Mouse (Mus musculus): ENCODE measurements around the gene Rspo1. TPM values are rescaled to one million over a fixed set of nuclear protein-coding genes. Genes with fewer than 3 reads are reported as not detected.

The Rspo1 gene
- polyA plus RNA-seq, 1 experiment from 2014 or later = 5.9 TPM

DNA sequence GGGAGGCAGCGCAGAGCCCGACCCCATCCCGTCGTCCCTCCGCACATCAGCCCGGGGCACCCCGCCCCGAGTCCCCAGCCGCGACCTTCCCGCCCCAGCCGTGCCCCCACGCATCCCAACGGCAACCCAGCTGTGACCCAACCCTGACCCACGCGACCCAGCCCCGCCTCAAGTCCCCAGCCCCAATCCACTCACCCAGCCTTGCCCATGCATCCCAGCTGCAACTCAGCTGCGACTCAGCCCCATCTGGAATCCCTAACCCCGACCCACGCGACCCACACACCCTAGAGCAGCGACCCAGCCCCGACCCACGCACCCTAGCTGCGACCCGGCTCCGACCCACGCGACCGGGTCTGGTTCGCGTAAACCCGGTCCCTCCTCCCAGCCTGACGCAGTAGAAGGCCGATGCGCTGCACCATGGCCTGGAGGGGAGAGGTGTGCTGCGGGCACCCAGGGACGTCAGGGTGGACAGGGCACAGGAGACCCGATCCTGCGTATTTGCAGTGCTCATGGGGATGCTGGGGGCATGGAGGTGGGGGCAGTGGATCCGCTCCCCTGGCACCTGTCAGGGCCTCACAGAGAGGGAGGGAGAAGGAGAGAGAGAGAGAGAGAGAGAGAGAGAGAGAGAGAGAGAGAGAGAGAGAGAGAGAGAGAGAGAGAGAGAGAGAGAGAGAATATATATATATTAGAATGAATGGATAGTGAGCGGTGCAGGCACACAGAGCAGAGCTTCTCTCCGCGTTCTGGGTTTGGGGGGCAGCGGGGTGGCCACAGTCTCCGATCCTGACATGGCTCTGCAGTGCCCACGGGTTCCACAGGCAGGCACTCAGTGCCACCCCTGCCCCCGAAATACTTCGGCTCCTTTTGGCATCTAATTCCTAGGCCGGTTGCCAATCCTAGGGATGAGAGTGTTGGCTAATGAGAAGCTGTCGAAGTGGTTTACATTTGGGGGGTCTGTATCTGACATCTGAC is 795 bp downstream of the Rspo1 start:
- 5% methylated on average over 44 of the region's 51 CpGs for WGBS
- Histone ChIP-seq H3K4me2 (ENCODE audit: low read depth, low read length) (peak overlapping the region; percentile 59), H3K9ac (ENCODE audit: low read length) (peak overlapping the region; percentile 42; the same call in 1 of the 2 replicates), H3K27ac (ENCODE audit: low read length) (no peak overlapping the region), H3K4me1 (ENCODE audit: control insufficient read depth, insufficient read depth, low read length) (peaks cover 12% of the 10 kb centered on the region), H3K36me3 (ENCODE audit: control insufficient read depth, insufficient read depth) (no peaks in the 10 kb centered on the region), H3K4me3 (ENCODE audit: low read length) (peak overlapping the region; percentile 44), H3K9me3 (replicated peaks; ENCODE audit: control insufficient read depth, low read length) (no peaks in the 10 kb centered on the region), H3K27me3 (ENCODE audit: control insufficient read depth, insufficient read depth, low read length) (peaks cover 92% of the 10 kb centered on the region)
- no peak; the same call in 1 of the 2 replicates for ATAC-seq (replicated peaks; ENCODE audit: extremely low read depth, insufficient read depth, low FRiP score)

DNA sequence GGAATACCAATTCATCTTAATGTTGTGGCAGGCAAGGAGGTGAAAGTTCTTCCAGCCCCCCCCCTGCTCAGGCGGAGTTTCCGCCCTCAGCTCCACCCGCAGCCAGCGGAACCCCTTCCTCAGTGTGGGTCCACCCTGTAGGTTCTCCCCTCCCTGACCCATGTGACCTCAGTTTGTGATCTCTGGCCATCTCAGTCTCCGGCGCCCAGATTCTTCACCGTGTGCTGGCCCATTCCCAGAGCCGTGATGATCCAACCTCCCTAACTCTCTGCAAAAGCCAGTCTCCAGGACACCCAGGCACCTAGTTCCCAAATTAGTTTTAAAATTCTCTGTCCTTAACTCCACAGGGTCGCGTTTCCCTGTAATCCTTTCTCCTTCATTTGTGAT is 1.5 kb downstream of the Rspo1 start:
- Histone ChIP-seq H3K36me3 (ENCODE audit: control insufficient read depth, insufficient read depth) (no peaks in the 10 kb centered on the region), H3K27me3 (ENCODE audit: control insufficient read depth, insufficient read depth, low read length) (peaks cover 88% of the 10 kb centered on the region), H3K4me3 (ENCODE audit: low read length) (no peak overlapping the region), H3K9me3 (replicated peaks; ENCODE audit: control insufficient read depth, low read length) (no peaks in the 10 kb centered on the region), H3K27ac (ENCODE audit: low read length) (no peak overlapping the region), H3K9ac (ENCODE audit: low read length) (no peak overlapping the region), H3K4me2 (ENCODE audit: low read depth, low read length) (no peak overlapping the region), H3K4me1 (ENCODE audit: control insufficient read depth, insufficient read depth, low read length) (peaks cover 12% of the 10 kb centered on the region)
- 13% methylated on average over 10 of the region's 10 CpGs for WGBS
- no peak for ATAC-seq (replicated peaks; ENCODE audit: extremely low read depth, insufficient read depth, low FRiP score)

DNA sequence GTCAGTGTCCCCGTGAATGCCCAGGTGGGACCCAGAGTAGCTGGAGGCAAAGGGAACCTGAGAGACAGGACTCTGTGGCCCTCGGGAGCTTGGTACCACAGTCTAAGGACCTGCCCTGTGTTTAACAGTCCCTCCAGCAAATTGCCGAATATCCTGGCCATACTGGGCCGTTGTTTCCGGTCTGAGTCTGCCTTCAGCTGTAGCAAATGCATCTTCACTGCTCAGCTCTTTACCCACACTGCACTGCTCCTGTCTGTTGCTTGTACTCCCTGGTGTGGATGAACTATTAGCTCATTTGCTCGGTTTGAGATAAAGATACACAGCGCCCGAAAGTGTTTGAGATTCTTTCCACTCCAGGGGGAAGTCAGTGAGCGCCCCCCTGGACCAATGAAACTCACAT is 2.2 kb downstream of the Rspo1 start:
- Histone ChIP-seq H3K4me1 (ENCODE audit: control insufficient read depth, insufficient read depth, low read length) (peaks cover 12% of the 10 kb centered on the region), H3K4me3 (ENCODE audit: low read length) (no peak overlapping the region), H3K4me2 (ENCODE audit: low read depth, low read length) (no peak overlapping the region; the same call in 1 of the 2 replicates), H3K9ac (ENCODE audit: low read length) (no peak overlapping the region), H3K27me3 (ENCODE audit: control insufficient read depth, insufficient read depth, low read length) (peaks cover 81% of the 10 kb centered on the region), H3K9me3 (replicated peaks; ENCODE audit: control insufficient read depth, low read length) (no peaks in the 10 kb centered on the region), H3K36me3 (ENCODE audit: control insufficient read depth, insufficient read depth) (no peaks in the 10 kb centered on the region), H3K27ac (ENCODE audit: low read length) (no peak overlapping the region)
- ATAC-seq (replicated peaks; ENCODE audit: extremely low read depth, insufficient read depth, low FRiP score) = no peak
- 13% methylated on average over 9 of the region's 9 CpGs for WGBS

DNA sequence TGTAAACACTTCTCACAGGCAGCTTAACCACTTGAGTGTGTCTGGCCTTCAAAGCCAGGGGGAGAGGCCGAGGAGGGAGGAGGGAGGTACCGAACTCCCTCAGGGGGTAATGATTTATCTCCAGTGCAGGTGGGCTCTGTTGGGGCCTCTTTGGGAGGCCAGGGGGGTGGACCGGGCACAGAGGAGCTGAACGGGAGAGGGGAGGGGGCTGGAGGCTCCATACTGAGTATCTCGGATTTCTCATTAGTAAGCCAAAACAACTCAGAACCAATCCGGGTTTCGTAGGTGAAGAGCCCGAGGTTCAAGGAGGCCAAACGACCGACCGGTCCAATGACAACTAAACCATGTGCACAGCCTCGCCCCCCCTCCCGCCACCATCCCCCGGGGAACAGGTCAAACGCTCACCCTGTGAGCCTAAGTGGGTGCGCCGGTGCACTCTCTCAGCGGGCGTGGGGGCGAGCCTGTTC is 3.6 kb downstream of the Rspo1 start:
- no peak overlapping the region for H3K4me3 ChIP-seq (ENCODE audit: low read length)
- peaks cover 66% of the 10 kb centered on the region for H3K27me3 ChIP-seq (ENCODE audit: control insufficient read depth, insufficient read depth, low read length)
- H3K36me3 ChIP-seq (ENCODE audit: control insufficient read depth, insufficient read depth) = no peaks in the 10 kb centered on the region
- peak overlapping the region; percentile 21; the same call in 1 of the 2 replicates for H3K9ac ChIP-seq (ENCODE audit: low read length)
- ATAC-seq (replicated peaks; ENCODE audit: extremely low read depth, insufficient read depth, low FRiP score) = no peak; the same call in 1 of the 2 replicates
- H3K9me3 ChIP-seq (replicated peaks; ENCODE audit: control insufficient read depth, low read length) = no peaks in the 10 kb centered on the region
- H3K27ac ChIP-seq (ENCODE audit: low read length) = no peak overlapping the region
- 5% methylated on average over 20 of the region's 20 CpGs for WGBS
- peak overlapping the region; percentile 36 for H3K4me2 ChIP-seq (ENCODE audit: low read depth, low read length)
- H3K4me1 ChIP-seq (ENCODE audit: control insufficient read depth, insufficient read depth, low read length) = peaks cover 12% of the 10 kb centered on the region

DNA sequence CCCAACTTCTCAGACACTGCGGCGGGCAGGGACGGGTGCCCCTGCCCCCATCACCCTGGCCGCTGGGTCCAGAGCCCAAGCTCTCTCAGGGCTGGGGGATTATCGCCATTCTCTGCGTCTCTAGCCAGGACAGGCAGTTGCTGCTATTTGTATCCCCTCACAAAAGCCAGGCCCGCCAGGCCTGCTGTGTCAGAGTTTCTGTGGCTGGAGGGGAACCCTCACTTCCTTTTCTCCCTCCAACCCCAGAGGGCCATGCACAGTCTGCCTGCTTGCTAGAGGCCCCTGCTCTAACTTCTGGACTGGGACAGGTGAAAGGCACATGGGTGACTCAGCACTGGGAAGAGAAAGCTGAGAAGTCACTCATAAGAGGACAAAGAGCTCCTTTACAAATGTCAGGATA is 4.1 kb downstream of the Rspo1 start:
- H3K27ac ChIP-seq (ENCODE audit: low read length) = no peak overlapping the region
- H3K4me1 ChIP-seq (ENCODE audit: control insufficient read depth, insufficient read depth, low read length) = peaks cover 12% of the 10 kb centered on the region
- peaks cover 64% of the 10 kb centered on the region for H3K27me3 ChIP-seq (ENCODE audit: control insufficient read depth, insufficient read depth, low read length)
- ATAC-seq (replicated peaks; ENCODE audit: extremely low read depth, insufficient read depth, low FRiP score) = no peak
- 4% methylated on average over 7 of the region's 7 CpGs for WGBS
- H3K36me3 ChIP-seq (ENCODE audit: control insufficient read depth, insufficient read depth) = no peaks in the 10 kb centered on the region
- H3K4me3 ChIP-seq (ENCODE audit: low read length) = no peak overlapping the region
- peak overlapping the region; percentile 21; the same call in 1 of the 2 replicates for H3K9ac ChIP-seq (ENCODE audit: low read length)
- H3K4me2 ChIP-seq (ENCODE audit: low read depth, low read length) = peak overlapping the region; percentile 36
- no peaks in the 10 kb centered on the region for H3K9me3 ChIP-seq (replicated peaks; ENCODE audit: control insufficient read depth, low read length)

DNA sequence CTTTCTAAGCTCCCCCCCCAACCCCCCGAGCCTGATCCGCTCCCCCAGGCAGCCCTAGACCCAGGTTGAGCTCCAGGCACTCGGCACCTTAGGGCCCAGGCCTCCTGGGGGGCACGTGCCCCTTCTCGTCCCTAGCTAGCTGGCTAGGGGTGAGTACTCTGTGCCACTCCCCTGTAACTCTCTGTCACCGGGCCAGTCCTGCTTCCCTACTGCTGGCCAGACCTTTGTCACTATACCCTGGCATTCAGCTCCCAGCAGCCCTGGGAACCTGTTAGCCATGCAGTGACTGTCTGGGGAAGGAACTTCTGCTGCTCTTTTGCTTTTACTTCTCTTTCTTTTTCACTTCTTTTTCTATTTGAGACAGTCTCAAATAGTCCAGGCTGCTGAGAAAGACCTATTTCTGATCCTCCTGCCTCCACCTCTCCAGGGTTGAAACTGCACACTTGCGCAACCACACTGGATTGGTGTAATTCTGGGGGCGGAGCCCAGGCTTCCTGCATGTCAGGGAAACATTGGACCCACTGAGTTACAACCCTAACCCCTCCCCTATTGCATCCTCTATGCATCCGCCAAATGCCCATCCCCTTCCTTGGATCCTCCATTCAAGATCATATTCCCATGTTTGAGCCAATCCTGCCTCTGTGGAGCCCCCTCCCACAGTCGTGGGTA is 11.4 kb downstream of the Rspo1 start:
- H3K36me3 ChIP-seq (ENCODE audit: control insufficient read depth, insufficient read depth) = no peaks in the 10 kb centered on the region
- H3K4me3 ChIP-seq (ENCODE audit: low read length) = no peak overlapping the region
- no peaks in the 10 kb centered on the region; the same call in 1 of the 2 replicates for H3K27me3 ChIP-seq (ENCODE audit: control insufficient read depth, insufficient read depth, low read length)
- no peak overlapping the region for H3K27ac ChIP-seq (ENCODE audit: low read length)
- H3K4me2 ChIP-seq (ENCODE audit: low read depth, low read length) = no peak overlapping the region
- 68% methylated on average over 10 of the region's 10 CpGs for WGBS
- ATAC-seq (replicated peaks; ENCODE audit: extremely low read depth, insufficient read depth, low FRiP score) = no peak
- no peak overlapping the region for H3K9ac ChIP-seq (ENCODE audit: low read length)
- no peaks in the 10 kb centered on the region for H3K4me1 ChIP-seq (ENCODE audit: control insufficient read depth, insufficient read depth, low read length)
- H3K9me3 ChIP-seq (replicated peaks; ENCODE audit: control insufficient read depth, low read length) = no peaks in the 10 kb centered on the region

DNA sequence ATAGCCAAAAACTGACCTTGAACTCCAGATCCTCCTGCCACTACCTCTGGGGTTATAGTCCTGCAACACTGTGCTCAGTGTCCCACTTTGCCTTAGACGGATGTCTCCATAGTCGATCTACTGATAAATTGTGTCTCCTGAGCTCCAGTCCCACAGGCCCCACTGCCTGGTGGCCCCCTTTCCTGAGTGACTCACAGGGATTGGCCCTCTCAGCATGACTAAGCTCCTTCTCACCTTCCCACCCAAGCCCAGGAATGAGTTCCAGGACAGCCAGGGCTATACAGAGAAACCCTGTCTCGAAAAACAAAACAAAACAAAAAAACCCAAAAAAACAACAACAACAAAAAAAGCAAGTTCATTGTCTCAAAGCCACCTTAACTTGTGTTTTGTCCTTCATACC is 13.3 kb downstream of the Rspo1 start:
- no peak overlapping the region for H3K27ac ChIP-seq (ENCODE audit: low read length)

DNA sequence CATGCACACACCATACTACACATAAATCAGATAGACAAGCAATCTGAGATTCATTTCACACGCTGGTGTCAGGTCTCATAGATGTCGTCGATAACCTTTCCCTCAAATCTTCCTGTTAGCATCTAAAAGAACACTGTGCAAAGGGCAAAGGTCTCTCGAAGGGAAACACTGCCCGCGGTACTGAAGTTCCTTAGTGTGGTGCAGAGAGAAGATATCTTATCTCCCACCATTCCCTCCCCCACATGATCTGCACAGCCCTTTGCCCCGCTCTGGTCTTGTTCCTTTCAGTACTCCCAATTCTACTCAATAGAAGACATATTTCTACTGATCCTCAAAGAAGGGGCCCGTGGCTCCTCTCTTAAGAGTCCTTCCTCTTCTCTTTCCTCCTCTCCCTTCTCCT is 16.7 kb downstream of the Rspo1 start:
- Histone ChIP-seq H3K9ac (ENCODE audit: low read length) (no peak overlapping the region), H3K27me3 (ENCODE audit: control insufficient read depth, insufficient read depth, low read length) (peaks cover 33% of the 10 kb centered on the region), H3K4me2 (ENCODE audit: low read depth, low read length) (no peak overlapping the region), H3K9me3 (replicated peaks; ENCODE audit: control insufficient read depth, low read length) (no peaks in the 10 kb centered on the region), H3K27ac (ENCODE audit: low read length) (no peak overlapping the region), H3K4me1 (ENCODE audit: control insufficient read depth, insufficient read depth, low read length) (no peaks in the 10 kb centered on the region), H3K4me3 (ENCODE audit: low read length) (no peak overlapping the region), H3K36me3 (ENCODE audit: control insufficient read depth, insufficient read depth) (no peaks in the 10 kb centered on the region)
- ATAC-seq (replicated peaks; ENCODE audit: extremely low read depth, insufficient read depth, low FRiP score) = no peak
- WGBS = 37% methylated on average over 8 of the region's 8 CpGs

More for the DNA sequence above, 13.3 kb downstream of the Rspo1 start:
- H3K9ac ChIP-seq (ENCODE audit: low read length) = no peak overlapping the region
- H3K4me3 ChIP-seq (ENCODE audit: low read length) = no peak overlapping the region
- peaks cover 1% of the 10 kb centered on the region for H3K27me3 ChIP-seq (ENCODE audit: control insufficient read depth, insufficient read depth, low read length)
- ATAC-seq (replicated peaks; ENCODE audit: extremely low read depth, insufficient read depth, low FRiP score) = no peak
- whole genome bisulfite sequencing = 56% methylated on average over 3 of the region's 3 CpGs
- no peaks in the 10 kb centered on the region for H3K36me3 ChIP-seq (ENCODE audit: control insufficient read depth, insufficient read depth)
- no peaks in the 10 kb centered on the region for H3K9me3 ChIP-seq (replicated peaks; ENCODE audit: control insufficient read depth, low read length)
- H3K4me2 ChIP-seq (ENCODE audit: low read depth, low read length) = no peak overlapping the region
- no peaks in the 10 kb centered on the region for H3K4me1 ChIP-seq (ENCODE audit: control insufficient read depth, insufficient read depth, low read length)

DNA sequence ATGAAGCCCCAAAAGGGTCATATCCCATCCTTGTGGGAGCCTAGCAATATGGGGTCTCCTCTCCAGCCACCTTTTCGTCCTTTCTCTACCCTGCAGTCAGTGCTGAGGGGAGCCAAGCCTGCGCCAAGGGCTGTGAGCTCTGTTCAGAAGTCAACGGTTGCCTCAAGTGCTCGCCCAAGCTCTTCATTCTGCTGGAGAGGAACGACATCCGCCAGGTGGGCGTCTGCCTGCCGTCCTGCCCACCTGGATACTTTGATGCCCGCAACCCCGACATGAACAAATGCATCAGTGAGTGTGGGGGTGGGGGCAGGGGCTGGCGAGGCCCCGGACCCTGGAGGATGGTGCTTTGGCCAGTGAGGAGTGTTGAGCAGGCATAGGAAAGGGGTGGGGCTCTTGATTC is 18.7 kb downstream of the Rspo1 start:
- ATAC-seq (replicated peaks; ENCODE audit: extremely low read depth, insufficient read depth, low FRiP score) = no peak

More for the DNA sequence above, 18.7 kb downstream of the Rspo1 start:
- Histone ChIP-seq H3K36me3 (ENCODE audit: control insufficient read depth, insufficient read depth) (no peaks in the 10 kb centered on the region), H3K9ac (ENCODE audit: low read length) (no peak overlapping the region), H3K9me3 (replicated peaks; ENCODE audit: control insufficient read depth, low read length) (no peaks in the 10 kb centered on the region), H3K4me1 (ENCODE audit: control insufficient read depth, insufficient read depth, low read length) (no peaks in the 10 kb centered on the region), H3K27ac (ENCODE audit: low read length) (no peak overlapping the region), H3K4me3 (ENCODE audit: low read length) (no peak overlapping the region), H3K4me2 (ENCODE audit: low read depth, low read length) (no peak overlapping the region), H3K27me3 (ENCODE audit: control insufficient read depth, insufficient read depth, low read length) (peaks cover 39% of the 10 kb centered on the region)
- WGBS = 36% methylated on average over 12 of the region's 12 CpGs

Data from heart, embryonic 16.5 days (tissue).